ENCODE assay signal across 9 mouse cellular contexts in genomic region chr4:63291075-63291474, GRCm38 (mm10). TPM values are rescaled to one million over a fixed set of nuclear protein-coding genes. Genes with fewer than 3 reads are reported as not detected.
DNase-seq lines count a peak whose midpoint lies in the region; ATAC-seq and TF ChIP-seq lines count a peak whose summit lies in the region.
"Had no signal": no experiment of that assay in that cellular context is flagged by ENCODE, and none has a peak within 500 bp of the region (broad histone marks: within the 10 kb centered on the region; RNA-seq: fewer than 3 reads in every experiment).

No protein-coding gene starts in this region.

- H3K9ac ChIP-seq in embryonic facial prominence, embryonic 14.5 days (ENCODE audit: low read depth, low read length): no peak overlapping the region
- H3K9ac ChIP-seq in neural tube, embryonic 12.5 days: no peak overlapping the region
- H3K9ac ChIP-seq: liver, embryonic 14.5 days had no signal

- peak; percentile 97 for ATAC-seq in embryonic facial prominence, embryonic 14.5 days (ENCODE audit: low read depth)
- peak; percentile 66; the same call in 1 of the 2 replicates for ATAC-seq in neural tube, embryonic 12.5 days (ENCODE audit: low FRiP score, low read depth)

- peaks cover 45% of the 10 kb centered on the region for H3K36me3 ChIP-seq in embryonic facial prominence, embryonic 14.5 days (ENCODE audit: control insufficient read depth, insufficient read depth, low read length)
- H3K36me3 ChIP-seq in neural tube, embryonic 12.5 days: no peaks in the 10 kb centered on the region

- intact Hi-C loops in left cerebral cortex, postnatal 25 days (cut with DNase I): loop anchor here (1.0 to 5.0 kb wide), 3 partner anchors 39 to 74 kb away; no protein-coding TSS in a partner anchor

- H3K9me3 ChIP-seq in embryonic facial prominence, embryonic 14.5 days (ENCODE audit: control insufficient read depth, low read length): no peaks in the 10 kb centered on the region
- H3K9me3 ChIP-seq in neural tube, embryonic 12.5 days: no peaks in the 10 kb centered on the region

- no peak for TF ChIP-seq CTCF in brain, embryonic 14.5 days (IDR thresholded peaks at IDR 0.05; ENCODE audit: borderline replicate concordance, extremely low read depth, insufficient read depth, insufficient read length)

- H3K4me2 ChIP-seq in embryonic facial prominence, embryonic 14.5 days (ENCODE audit: low read depth, low read length): no peak overlapping the region
- no peak overlapping the region for H3K4me2 ChIP-seq in neural tube, embryonic 12.5 days (replicated peaks)

- H3K4me1 ChIP-seq in embryonic facial prominence, embryonic 14.5 days (ENCODE audit: control insufficient read depth, insufficient read depth, low read length): peaks cover 17% of the 10 kb centered on the region
- peaks cover 6% of the 10 kb centered on the region for H3K4me1 ChIP-seq in neural tube, embryonic 12.5 days

- DNase-seq in brain, embryonic 14.5 days (ENCODE audit: low read depth): peak; percentile 96
- peak; percentile 95 for DNase-seq in embryonic facial prominence, embryonic 14.5 days (ENCODE audit: low spot score)
- DNase-seq in heart, adult 8-10 months (ENCODE audit: low spot score): peak; percentile 78
- peak; percentile 26 to 48 for DNase-seq in kidney, adult 8-10 months
- peak; percentile 87 to 98 for DNase-seq in left cerebral cortex, postnatal 25 days (ENCODE audit: low spot score in 2 of 2)
- peak; percentile 37 for DNase-seq in urinary bladder, postnatal 10 days (ENCODE audit: low spot score)
- no peak for DNase-seq in spleen, postnatal 10 days (ENCODE audit: low spot score in 2 of 2)

- WGBS in embryonic facial prominence, embryonic 14.5 days: 19% methylated on average over 7 of the region's 7 CpGs
- WGBS in neural tube, embryonic 12.5 days: 61% methylated on average over 7 of the region's 7 CpGs

- no peak for TF ChIP-seq POLR2A in brain, embryonic 14.5 days (IDR thresholded peaks at IDR 0.05; ENCODE audit: borderline replicate concordance, extremely low read depth, insufficient read depth, insufficient read length, poor library complexity, severe bottlenecking)

- no peak overlapping the region for H3K4me3 ChIP-seq in embryonic facial prominence, embryonic 14.5 days (ENCODE audit: low read depth, low read length)
- H3K4me3 ChIP-seq in neural tube, embryonic 12.5 days: no peak overlapping the region

- H3K27ac ChIP-seq in embryonic facial prominence, embryonic 14.5 days (replicated peaks; ENCODE audit: low read depth, low read length): peak overlapping the region; percentile 88
- no peak overlapping the region for H3K27ac ChIP-seq in neural tube, embryonic 12.5 days
- H3K27ac ChIP-seq: liver, embryonic 14.5 days had no signal

- H3K27me3 ChIP-seq in embryonic facial prominence, embryonic 14.5 days (replicated peaks; ENCODE audit: control insufficient read depth, insufficient read depth, low read length): no peaks in the 10 kb centered on the region
- H3K27me3 ChIP-seq in neural tube, embryonic 12.5 days (replicated peaks): no peaks in the 10 kb centered on the region

RNA-seq across cellular contexts. Expression of gene Orm1, which starts 53.3 kb away (rescaled TPM):
- polyA plus RNA-seq in brain, embryonic 14.5 days (2012; rRNA removed): not detected in 2 replicates
- 0.84 and 2.5 TPM in 2 replicates for polyA plus RNA-seq in embryonic facial prominence, embryonic 14.5 days (2014; fragmentation: Nextera tagmentation; extraction: Ambion mirVana)
- total RNA-seq in heart, adult 8-10 months (2022): under 1 TPM in 1 of 4 experiments, not detected in 3; 0.75 TPM
- not detected for total RNA-seq in left cerebral cortex, postnatal 25 days (2021)
- polyA plus RNA-seq in neural tube, embryonic 12.5 days (2016; fragmentation: Nextera tagmentation; extraction: Ambion mirVana): not detected in 2 replicates
- polyA plus RNA-seq: liver, embryonic 14.5 days had no signal

Comparison
In these comparisons a context has a peak if more than half of its experiments do, and no peak if none do; other contexts are left out.
1. DNase-seq: peak in brain, embryonic 14.5 days (single experiment), embryonic facial prominence, embryonic 14.5 days (single experiment), heart, adult 8-10 months (single experiment), kidney, adult 8-10 months (2 of 2), left cerebral cortex, postnatal 25 days (2 of 2) and urinary bladder, postnatal 10 days (single experiment); none in spleen, postnatal 10 days (0 of 2).